Mouse (Mus musculus) lung, embryonic 14.5 days (tissue): ENCODE data around the gene Slc27a1. TPM values are rescaled to one million over a fixed set of nuclear protein-coding genes. Genes with fewer than 3 reads are reported as not detected.
A peak's percentile ranks its signal among the peaks of the same experiment; 100 is the strongest.

ENCODE experiments used
- ATAC-seq: fragments of 200-750 bp; cut with Nextera tagmentation; 2 replicates; pipeline ENCODE4 v1.8.0; 2017; ENCODE audit warnings: mild to moderate bottlenecking, moderate TSS enrichment, moderate library complexity; ENCODE audit not compliant: insufficient read depth
- DNase-seq: peaks from one replicate; pipeline ENCODE4 v3.0.0-alpha.2; 2015
- H3K27ac ChIP-seq: fragments of 300-500 bp; sonication (generic); 2 replicates; pipeline ENCODE4 v1.5.1; 2014; ENCODE audit warnings: low read depth, mild to moderate bottlenecking, moderate library complexity
- H3K27me3 ChIP-seq: fragments of 300-500 bp; sonication (generic); 2 replicates; pipeline ENCODE4 v1.6.1; 2014; ENCODE audit warnings: low read length, control low read depth; ENCODE audit not compliant: insufficient read depth
- H3K36me3 ChIP-seq: fragments of 300-500 bp; sonication (generic); 2 replicates; pipeline ENCODE4 v1.6.1; 2014; ENCODE audit warnings: control low read depth; ENCODE audit not compliant: insufficient read depth
- H3K4me1 ChIP-seq: fragments of 300-500 bp; sonication (generic); 2 replicates; pipeline ENCODE4 v1.6.1; 2014; ENCODE audit warnings: antibody characterized with exemption, control low read depth; ENCODE audit not compliant: insufficient read depth
- H3K4me2 ChIP-seq: fragments of 300-500 bp; sonication (generic); 2 replicates; pipeline ENCODE4 v1.6.1; 2014; ENCODE audit warnings: mild to moderate bottlenecking
- H3K4me3 ChIP-seq: fragments of 300-500 bp; sonication (generic); 2 replicates; pipeline ENCODE4 v1.5.1; 2014; ENCODE audit warnings: low read depth, low read length
- H3K9ac ChIP-seq: fragments of 300-500 bp; sonication (generic); 2 replicates; pipeline ENCODE4 v1.6.1; 2014
- H3K9me3 ChIP-seq: fragments of 300-500 bp; sonication (generic); 2 replicates; pipeline ENCODE4 v1.6.1; 2016; ENCODE audit warnings: low read depth, low read length, control low read depth
- CTCF ChIP-seq: IDR thresholded peaks from 2 replicates; pipeline ENCODE4 v1.5.1; 2016; ENCODE audit warnings: antibody characterized with exemption, low read depth
- WGBS: fragments of 180-500 bp; shearing (Covaris S2); extraction: QIAGEN DNeasy Blood & Tissue Kit; methylation state at CpG from one replicate; pipeline ENCODE4 v1.1.7; 2014; 5-methylcytosine and 5-hydroxymethylcytosine counted together
- polyA plus RNA-seq: library from polyadenylated mRNA; unstranded; fragments of >200 nt; fragmentation: Nextera tagmentation; extraction: Ambion mirVana; gene quantifications from 2 replicates; pipeline ENCODE4 v1.2.1, GENCODE M21; 2014

Gene Slc27a1
- polyA plus RNA-seq, 1 experiment from 2014 or later = 19.9 TPM

GRCm38 (mm10) chr8:71563992-71564391 is 4.7 kb upstream of the Slc27a1 start:
- H3K4me3 ChIP-seq = no peak overlapping the region
- no peak for ATAC-seq
- H3K4me2 ChIP-seq = no peak overlapping the region
- TF ChIP-seq CTCF = peak; percentile 51
- H3K36me3 ChIP-seq = no peaks in the 10 kb centered on the region
- no peak for DNase-seq
- peaks cover 10% of the 10 kb centered on the region for H3K4me1 ChIP-seq
- no peak overlapping the region for H3K27ac ChIP-seq
- peaks cover 39% of the 10 kb centered on the region for H3K27me3 ChIP-seq
- no peak overlapping the region for H3K9ac ChIP-seq
- H3K9me3 ChIP-seq = no peaks in the 10 kb centered on the region
- WGBS = 81% methylated on average over 4 of the region's 4 CpGs

- ATAC-seq (no peak), DNase-seq (no peak)
- H3K4me3 ChIP-seq = no peak within 1 kb of the TSS
- H3K4me1 ChIP-seq = peaks cover 10% of the 10 kb centered on the region
- H3K27ac ChIP-seq = no peak within 1 kb of the TSS
- H3K4me2 ChIP-seq = no peak within 1 kb of the TSS
- TF ChIP-seq CTCF = no peak
- no peaks in the 10 kb centered on the region for H3K36me3 ChIP-seq
- no peak within 1 kb of the TSS for H3K9ac ChIP-seq
- peaks cover 21% of the 10 kb centered on the region for H3K27me3 ChIP-seq
- 49% methylated on average over 3 of the region's 3 CpGs for WGBS
- H3K9me3 ChIP-seq = no peaks in the 10 kb centered on the region
These were observed 2.2 kb upstream of the Slc27a1 start, which contains the start of gene Nxnl1 for GRCm38 (mm10) chr8:71566501-71566900. Gene Nxnl1, minus strand, starts transcription at chr8:71566601.

GRCm38 (mm10) chr8:71567587-71567986 is 1.1 kb upstream of the Slc27a1 start:
- Histone ChIP-seq H3K36me3 (no peaks in the 10 kb centered on the region), H3K27ac (no peak overlapping the region), H3K4me2 (no peak overlapping the region), H3K9me3 (no peaks in the 10 kb centered on the region), H3K4me1 (peaks cover 8% of the 10 kb centered on the region), H3K27me3 (peaks cover 10% of the 10 kb centered on the region), H3K9ac (no peak overlapping the region), H3K4me3 (no peak overlapping the region)
- ATAC-seq (no peak), DNase-seq (no peak)
- no peak for TF ChIP-seq CTCF
- 56% methylated on average over 7 of the region's 7 CpGs for WGBS

GRCm38 (mm10) chr8:71568941-71569340 is 259 bp downstream of the Slc27a1 start:
- no peaks in the 10 kb centered on the region for H3K9me3 ChIP-seq
- H3K4me2 ChIP-seq = peak overlapping the region; percentile 80
- peak overlapping the region; percentile 83; the same call in 1 of the 2 replicates for H3K27ac ChIP-seq
- DNase-seq = no peak
- WGBS = 19% methylated on average over 6 of the region's 6 CpGs
- peak overlapping the region; percentile 20; the same call in 1 of the 2 replicates for H3K9ac ChIP-seq
- H3K36me3 ChIP-seq = no peaks in the 10 kb centered on the region
- H3K4me3 ChIP-seq = peak overlapping the region; percentile 52
- H3K4me1 ChIP-seq = peaks cover 7% of the 10 kb centered on the region; the same call in 1 of the 2 replicates
- H3K27me3 ChIP-seq = 0 out of 2 replicates have a peak, but pooled peaks cover 6% of the 10 kb centered on the region
- no peak for ATAC-seq
- TF ChIP-seq CTCF = no peak

GRCm38 (mm10) chr8:71569366-71570290 is 946 bp downstream of the Slc27a1 start:
- ATAC-seq (peak; percentile 76), DNase-seq (peak; percentile 93)
- Histone ChIP-seq H3K4me3 (peak overlapping the region; percentile 52), H3K27me3 (0 out of 2 replicates have a peak, but pooled peaks cover 6% of the 10 kb centered on the region), H3K36me3 (no peaks in the 10 kb centered on the region), H3K9me3 (no peaks in the 10 kb centered on the region), H3K4me1 (peaks cover 7% of the 10 kb centered on the region; the same call in 1 of the 2 replicates), H3K4me2 (peak overlapping the region; percentile 80), H3K9ac (peak overlapping the region; percentile 31), H3K27ac (peak overlapping the region; percentile 83)
- no peak for TF ChIP-seq CTCF
- under 1% methylated on average over 51 of the region's 51 CpGs for WGBS

GRCm38 (mm10) chr8:71570291-71570954 is 1.7 kb downstream of the Slc27a1 start:
- Histone ChIP-seq H3K9ac (peak overlapping the region; percentile 63), H3K4me2 (peak overlapping the region; percentile 80), H3K27me3 (0 out of 2 replicates have a peak, but pooled peaks cover 6% of the 10 kb centered on the region), H3K4me3 (peak overlapping the region; percentile 52), H3K4me1 (peaks cover 7% of the 10 kb centered on the region; the same call in 1 of the 2 replicates), H3K9me3 (no peaks in the 10 kb centered on the region), H3K36me3 (no peaks in the 10 kb centered on the region), H3K27ac (peak overlapping the region; percentile 62; the same call in 1 of the 2 replicates)
- TF ChIP-seq CTCF = no peak
- ATAC-seq (peak; percentile 90), DNase-seq (peak; percentile 95)
- under 1% methylated on average over 41 of the region's 41 CpGs for WGBS

- Histone ChIP-seq H3K4me3 (no peak overlapping the region), H3K36me3 (no peaks in the 10 kb centered on the region), H3K9ac (no peak overlapping the region), H3K9me3 (no peaks in the 10 kb centered on the region), H3K27me3 (0 out of 2 replicates have a peak, but pooled peaks cover 6% of the 10 kb centered on the region), H3K4me1 (peaks cover 7% of the 10 kb centered on the region; the same call in 1 of the 2 replicates), H3K4me2 (no peak overlapping the region; the same call in 1 of the 2 replicates), H3K27ac (no peak overlapping the region)
- TF ChIP-seq CTCF = no peak
- WGBS = 82% methylated on average over 2 of the region's 2 CpGs
- no peak for ATAC-seq
- no peak for DNase-seq
These were observed 3.4 kb downstream of the Slc27a1 start for GRCm38 (mm10) chr8:71572077-71572476.
